Mouse (Mus musculus): Measurements from ENCODE around the gene Myl10.
"Not testable (repeated sequence)": the region's sequence is repeated elsewhere in the genome, so short reads cannot be mapped to it uniquely, and the experiment has no call there.

Gene Myl10

DNA sequence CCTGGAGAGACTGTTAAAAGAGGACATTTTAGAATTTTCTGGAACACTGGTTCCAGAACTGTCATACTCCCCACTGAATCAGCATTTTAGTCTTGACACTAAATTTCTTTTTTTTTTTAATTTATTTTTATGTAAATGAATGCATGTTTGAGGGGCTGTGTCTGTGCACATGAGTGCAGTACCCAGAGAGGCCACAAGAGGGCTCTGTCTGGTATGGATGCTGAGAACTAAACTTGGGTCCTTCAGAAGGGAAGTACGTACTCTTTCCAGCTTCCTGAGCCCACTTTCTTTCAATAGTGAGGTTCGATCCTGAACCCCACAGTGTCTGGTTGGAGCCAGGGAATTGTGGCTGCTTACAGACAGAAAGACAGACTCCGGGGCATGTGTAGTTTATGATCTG lies 12.6 kb downstream of the Myl10 start:
- DNase-seq (ENCODE audit: low spot score) = no peak

- peak; percentile 41 for DNase-seq (ENCODE audit: low spot score)
These were observed 13.9 kb downstream of the Myl10 start for GRCm38 (mm10) chr5:136706803-136707202.

DNA sequence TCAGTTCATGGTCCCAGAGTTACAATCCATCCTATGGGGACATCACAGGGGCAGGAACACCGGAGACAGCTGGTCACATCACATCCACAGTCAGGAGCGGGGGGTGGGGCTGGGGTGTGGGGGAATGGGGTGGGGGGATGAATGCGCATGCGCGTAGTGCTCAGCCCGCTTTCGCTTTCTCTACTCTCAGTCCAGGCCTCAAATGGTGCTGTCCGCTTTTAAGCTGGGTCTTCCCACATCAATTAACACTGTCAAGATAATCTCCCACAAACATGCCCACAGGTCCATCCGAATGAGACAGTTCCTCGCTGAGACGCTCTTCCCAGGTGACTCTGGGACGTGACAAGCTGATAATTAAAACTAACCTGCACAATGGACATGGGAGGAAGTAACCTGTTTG lies 15.2 kb downstream of the Myl10 start:
- no peak for DNase-seq (ENCODE audit: low spot score)

DNA sequence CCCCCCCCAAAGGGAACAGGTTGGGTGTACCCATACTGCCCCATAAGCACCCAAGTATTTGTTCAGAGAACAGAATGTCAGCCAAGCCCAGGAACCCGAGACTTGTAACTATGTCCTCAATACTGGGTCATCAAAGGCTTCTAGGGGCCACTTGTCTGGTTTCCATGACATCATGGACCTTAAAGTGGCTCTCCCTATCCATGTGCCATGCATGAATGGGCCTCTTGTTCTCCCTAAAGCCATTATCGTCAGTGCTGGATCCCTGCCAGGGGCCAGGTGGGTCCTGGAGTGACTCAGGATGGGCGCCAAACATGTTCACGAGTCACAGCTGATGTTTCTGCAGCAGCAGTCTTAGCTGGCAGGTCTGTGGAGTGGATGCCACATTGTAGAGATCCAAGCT lies 17.8 kb downstream of the Myl10 start:
- DNase-seq (ENCODE audit: low spot score) = no peak

DNA sequence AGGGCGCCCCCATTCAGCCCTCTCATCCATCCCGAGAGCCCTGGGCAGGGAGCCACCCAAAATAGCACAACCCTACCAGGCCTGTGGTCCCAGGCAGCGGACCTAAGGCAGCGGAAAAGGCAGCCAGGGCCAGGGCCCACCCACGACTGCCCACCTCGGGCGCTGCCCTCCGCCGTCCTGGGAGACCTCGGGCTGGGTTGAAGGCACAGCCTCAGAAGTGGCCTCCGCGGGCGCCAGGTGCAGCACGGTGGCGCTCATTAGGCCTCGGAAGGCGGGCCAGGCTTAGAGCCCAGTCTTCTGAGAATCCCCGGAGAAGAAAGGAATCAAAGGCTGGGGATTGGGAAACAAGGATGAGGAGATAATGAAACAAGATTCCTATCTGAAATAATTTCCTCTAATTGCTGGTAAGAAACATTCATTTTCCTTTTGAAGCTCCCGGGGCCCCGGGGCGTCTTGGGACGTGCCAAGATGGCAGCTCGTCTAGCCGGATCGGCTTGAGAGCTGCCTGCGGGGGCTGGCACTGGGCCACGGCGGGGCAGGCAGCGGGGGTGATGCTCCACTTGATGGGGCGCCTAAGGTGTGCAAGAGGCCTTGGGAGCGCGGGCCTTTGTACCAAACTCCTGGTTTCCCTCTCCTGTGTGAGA lies 21.4 kb downstream of the Myl10 start:
- no peak for DNase-seq (ENCODE audit: low spot score)

GRCm38 (mm10) chr5:136714879-136715278 lies 21.9 kb downstream of the Myl10 start:
- no peak for DNase-seq (ENCODE audit: low spot score)

GRCm38 (mm10) chr5:136716696-136717572 lies 24.0 kb downstream of the Myl10 start:
- DNase-seq (ENCODE audit: low spot score) = no peak

GRCm38 (mm10) chr5:136717573-136717854 lies 24.6 kb downstream of the Myl10 start:
- DNase-seq (ENCODE audit: low spot score) = no peak

DNA sequence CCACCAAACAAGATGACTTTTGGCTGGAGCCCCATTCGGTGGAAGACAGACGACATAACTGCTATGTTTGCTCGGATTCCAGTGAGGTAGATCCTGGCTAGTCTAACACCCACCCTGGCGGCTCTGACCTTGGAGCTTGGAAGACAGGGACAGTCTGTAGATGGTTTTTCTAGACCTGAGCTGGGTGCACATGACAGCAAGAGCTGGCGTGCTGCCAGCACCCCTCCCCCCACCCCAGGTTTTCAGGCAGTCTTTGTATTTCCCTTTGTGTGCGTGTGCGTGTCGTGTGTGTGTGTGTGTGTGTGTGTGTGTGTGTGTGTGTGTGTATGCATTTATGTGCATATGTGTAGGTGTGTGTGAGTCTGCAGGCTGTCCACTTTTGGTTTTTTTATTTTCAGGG lies 25.7 kb downstream of the Myl10 start:
- DNase-seq (ENCODE audit: low spot score) = no peak

- no peak for DNase-seq (ENCODE audit: low spot score)
These were observed 28.6 kb downstream of the Myl10 start for GRCm38 (mm10) chr5:136721596-136721995.

- not testable (repeated sequence) for DNase-seq (ENCODE audit: low spot score)
These were observed 33.3 kb downstream of the Myl10 start for GRCm38 (mm10) chr5:136726271-136726670.

DNA sequence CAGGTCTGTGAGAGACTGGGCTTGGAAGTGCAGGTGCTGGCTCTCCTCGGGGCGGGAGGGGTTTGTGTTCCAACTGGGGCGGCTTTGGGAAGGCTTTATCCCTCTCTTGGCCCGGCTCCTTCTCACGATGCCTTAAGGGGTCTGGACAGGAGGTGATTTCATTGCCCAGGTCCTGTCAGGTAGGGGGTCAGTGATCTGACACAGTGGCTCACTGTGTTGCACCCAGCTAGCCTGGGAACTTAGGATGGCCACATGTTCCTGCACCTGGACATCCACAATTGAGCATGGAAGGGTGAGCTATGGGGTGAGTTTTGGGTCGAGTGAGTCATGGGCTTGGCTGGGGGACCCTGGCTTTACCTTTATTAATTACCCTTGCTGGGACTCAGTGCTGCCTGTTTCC lies 46.0 kb downstream of the Myl10 start:
- DNase-seq (ENCODE audit: low spot score) = no peak

DNA sequence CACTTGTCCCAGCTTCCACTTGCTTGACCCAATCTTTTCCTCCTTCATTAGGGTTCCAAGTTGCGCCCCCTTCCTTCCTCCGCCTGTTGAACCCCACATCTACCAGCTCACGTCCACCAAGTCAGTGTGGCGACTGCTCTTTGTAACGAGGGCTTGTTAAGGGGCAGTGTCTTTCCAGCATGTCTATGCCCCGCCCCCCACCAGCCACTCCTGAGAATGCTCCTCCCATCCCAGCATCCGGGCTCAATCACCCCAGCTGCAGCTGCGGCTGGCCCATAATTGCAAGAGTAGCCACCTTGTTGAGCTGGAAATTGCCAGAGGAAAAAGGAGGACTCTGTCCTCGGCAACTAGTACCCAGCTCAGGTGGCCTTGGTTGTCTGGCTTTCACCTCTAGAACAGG lies 53.6 kb downstream of the Myl10 start:
- no peak for DNase-seq (ENCODE audit: low spot score)
